Mouse (Mus musculus) left cerebral cortex, adult 2 months (tissue): ENCODE results near the gene Krt7. TPM values are rescaled to one million over a fixed set of nuclear protein-coding genes. Genes with fewer than 3 reads are reported as not detected.

Experiments used
- DNase-seq, 2 experiments: peaks; one replicate each; pipeline ENCODE4 v3.0.0; 2021 to 2022; ENCODE audit warnings: low spot score in 2 of 2, mixed read lengths in 1 of 2; ENCODE audit errors: extremely low spot score in 1 of 2
- H3K27ac ChIP-seq: fragments of 200-600 bp; 2 replicates; pipeline ENCODE4 v1.8.1; 2022
- H3K4me3 ChIP-seq: fragments of 200-600 bp; 2 replicates; pipeline ENCODE4 v1.8.1; 2022
- CTCF ChIP-seq: fragments of 200-600 bp; IDR thresholded peaks from 2 replicates; pipeline ENCODE4 v1.8.1; 2022; ENCODE audit warnings: antibody characterized with exemption, mild to moderate bottlenecking, moderate library complexity
- intact Hi-C: fragments of 180-260 bp; cut with DNase I; formaldehyde crosslinking; loops from one replicate; pipeline ENCODE4 v1.15.1; 2025
- microRNA-seq, 2 experiments: library from miRNA; unstranded; fragments of <30 nt; microRNA quantifications; one replicate each; pipeline ENCODE4 v1.2.0; 2021
- total RNA-seq, 2 experiments: library from RNA; stranded (reverse); gene quantifications; 2 replicates each; pipeline ENCODE4 v1.2.3; 2021

The Krt7 gene
- total RNA-seq, 2 experiments from 2014 or later = 0.09 to 0.48 TPM

DNA sequence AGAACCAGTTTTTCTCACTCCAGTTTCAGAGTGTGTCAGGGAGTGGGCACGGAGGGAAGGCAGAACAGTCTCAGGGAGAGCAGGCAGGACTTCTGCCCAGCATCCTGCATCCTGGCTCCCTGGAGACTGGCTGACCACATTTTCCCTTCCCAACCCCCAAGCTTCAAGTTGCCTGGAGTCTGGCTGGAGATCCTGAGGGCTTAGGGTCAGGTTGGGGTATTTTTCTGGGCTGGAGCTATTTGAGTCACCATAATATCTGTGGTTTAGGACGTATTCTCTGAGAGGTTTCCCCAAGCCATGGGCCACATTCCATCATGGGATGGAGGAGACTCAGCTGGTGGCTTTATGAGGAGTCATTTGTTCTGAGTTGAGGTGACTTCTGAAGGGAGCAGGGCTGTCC is 44.4 kb downstream of the Krt7 start:
- TF ChIP-seq CTCF = no peak
- no peak overlapping the region for H3K27ac ChIP-seq
- intact Hi-C loops = no loop called here
- H3K4me3 ChIP-seq = no peak overlapping the region
- DNase-seq = no peak

DNA sequence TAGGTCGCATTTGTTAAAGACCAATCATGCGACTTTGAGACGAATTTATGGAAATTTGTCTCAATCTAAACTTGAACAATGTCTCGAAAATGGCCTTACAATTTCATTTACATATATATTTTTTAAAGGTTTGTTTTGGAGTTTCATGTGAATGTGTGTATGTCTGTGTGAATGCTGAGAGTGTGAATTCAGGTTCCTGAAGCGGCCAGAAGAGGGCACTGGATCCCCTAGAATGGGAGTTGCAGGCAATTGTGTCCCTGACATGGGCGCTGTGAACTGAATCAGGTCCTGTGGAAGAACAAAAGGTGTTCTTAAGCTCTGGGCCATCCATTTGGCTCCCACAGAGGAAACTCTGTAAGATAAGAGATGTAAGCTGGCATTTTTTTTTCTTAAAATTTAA is 45.0 kb downstream of the Krt7 start:
- DNase-seq = no peak
- intact Hi-C loops = no loop called here
- H3K27ac ChIP-seq = no peak overlapping the region
- no peak; the same call in 1 of the 2 replicates for TF ChIP-seq CTCF
- H3K4me3 ChIP-seq = no peak overlapping the region

GRCm38 (mm10) chr15:101458361-101458930 is 47.6 kb downstream of the Krt7 start:
- H3K4me3 ChIP-seq = no peak overlapping the region
- H3K27ac ChIP-seq = no peak overlapping the region
- intact Hi-C loops = no loop called here
- DNase-seq = no peak
- no peak for TF ChIP-seq CTCF

DNA sequence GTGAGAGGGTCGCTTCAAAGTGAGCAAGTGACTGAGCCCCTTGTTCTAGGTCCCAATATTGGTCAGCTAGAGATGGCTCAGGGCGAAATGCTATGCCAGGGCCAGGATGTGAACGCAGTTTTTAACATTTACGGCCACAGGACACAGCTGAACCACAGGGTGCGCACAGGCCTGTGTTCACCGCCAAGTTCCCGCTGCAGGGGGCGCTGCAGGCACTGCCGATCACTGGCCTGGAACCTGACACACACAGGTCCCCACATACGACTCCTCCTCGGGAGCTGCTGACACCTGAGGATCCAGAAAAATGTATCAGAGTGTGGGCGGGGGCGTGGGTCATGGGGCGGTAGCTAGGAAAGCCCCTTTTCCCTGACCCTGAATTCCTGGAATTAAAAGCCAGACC is 48.4 kb downstream of the Krt7 start:
- Histone ChIP-seq H3K27ac (no peak overlapping the region), H3K4me3 (no peak overlapping the region)
- intact Hi-C loops = no loop called here
- DNase-seq = no peak
- TF ChIP-seq CTCF = peak; percentile 11

GRCm38 (mm10) chr15:101463651-101464050 is 52.8 kb downstream of the Krt7 start, which contains the start of gene Krt81:
Gene Krt81, minus strand, starts transcription at chr15:101463751.
- DNase-seq = no peak
- TF ChIP-seq CTCF = no peak
- Histone ChIP-seq H3K4me3 (no peak within 1 kb of the TSS), H3K27ac (no peak within 1 kb of the TSS)
- intact Hi-C loops = no loop called here

GRCm38 (mm10) chr15:101469093-101469492 is 58.2 kb downstream of the Krt7 start:
- intact Hi-C loops = no loop called here
- TF ChIP-seq CTCF = no peak
- Histone ChIP-seq H3K4me3 (no peak overlapping the region), H3K27ac (no peak overlapping the region)
- DNase-seq = no peak

- no peak within 1 kb of the TSS for H3K4me3 ChIP-seq
- intact Hi-C loops = no loop called here
- TF ChIP-seq CTCF = no peak
- H3K27ac ChIP-seq = no peak within 1 kb of the TSS
- DNase-seq = no peak
These were observed 62.2 kb downstream of the Krt7 start, which contains the start of gene Krt86 for GRCm38 (mm10) chr15:101472952-101473528. Gene Krt86, plus strand, starts transcription at chr15:101473478.

GRCm38 (mm10) chr15:101479007-101479665 is 68.3 kb downstream of the Krt7 start:
- DNase-seq = peak; percentile 34 to 51
- Histone ChIP-seq H3K27ac (no peak overlapping the region), H3K4me3 (peak overlapping the region; percentile 35)
- TF ChIP-seq CTCF = peak; percentile 56
- intact Hi-C loops = no loop called here

GRCm38 (mm10) chr15:101479666-101480060 is 68.8 kb downstream of the Krt7 start:
- no peak for TF ChIP-seq CTCF
- Histone ChIP-seq H3K4me3 (peak overlapping the region; percentile 35; the same call in 1 of the 2 replicates), H3K27ac (no peak overlapping the region)
- no peak for DNase-seq
- intact Hi-C loops = no loop called here

Small RNAs within 50 kb of the gene (microRNA-seq; reads per million reads assigned to microRNA genes)
- 12.7 to 14.6 reads per million in 2 experiments for gene Mir1941

Other genes starting within 250 kb of the Krt7 start
- gene Acvr1b, start 237.0 kb upstream of the Krt7 start, total RNA-seq = 100 to 1,000 TPM; 102 to 114 TPM
- 100 to 1,000 TPM in 1 of 2 experiments, 10 to 100 TPM in 1; 89.7 to 107 TPM for gene Grasp, start 186.9 kb upstream of the Krt7 start, total RNA-seq
- 100 to 1,000 TPM; 155 to 210 TPM for gene Nr4a1, start 156.8 kb upstream of the Krt7 start, total RNA-seq
- 10 to 100 TPM; 41.9 to 44.5 TPM for gene Atg101, start 126.8 kb upstream of the Krt7 start, total RNA-seq
- under 1 TPM; 0.30 to 0.41 TPM for gene 6030408B16Rik, start 117.8 kb upstream of the Krt7 start, total RNA-seq
- 1 to 10 TPM; 2.9 to 3.9 TPM for gene Krt80, start 40.9 kb upstream of the Krt7 start, total RNA-seq
- gene Krt87, start 27.8 kb downstream of the Krt7 start, total RNA-seq = under 1 TPM in 1 of 2 experiments, not detected in 1; 0.14 TPM
- gene Krt88, start 36.7 kb downstream of the Krt7 start, total RNA-seq = not detected
- not detected for gene Krt81, start 52.7 kb downstream of the Krt7 start, total RNA-seq
- gene Krt86, start 62.4 kb downstream of the Krt7 start, total RNA-seq = not detected
- not detected for gene Krt83, start 80.5 kb downstream of the Krt7 start, total RNA-seq
- gene Gm49425, start 106.2 kb downstream of the Krt7 start, total RNA-seq = not detected
- not detected for gene Krt84, start 121.8 kb downstream of the Krt7 start, total RNA-seq
- not detected for gene Krt82, start 139.6 kb downstream of the Krt7 start, total RNA-seq
- not detected for gene Krt90, start 151.9 kb downstream of the Krt7 start, total RNA-seq
- not detected for gene Krt75, start 162.9 kb downstream of the Krt7 start, total RNA-seq
- not detected for gene Gm5414, start 217.1 kb downstream of the Krt7 start, total RNA-seq
- not detected for gene Gm5478, start 236.3 kb downstream of the Krt7 start, total RNA-seq